Mouse (Mus musculus) lung, adult 2 months (tissue): ENCODE measurements around the gene Wdr35.

Source experiments
- CTCF ChIP-seq: fragments of 200-500 bp; IDR thresholded peaks from 2 replicates; pipeline ENCODE4 v1.5.1; 2011; ENCODE audit warnings: mild to moderate bottlenecking, low read length, control low read depth; ENCODE audit not compliant: insufficient read depth
- POLR2A ChIP-seq: fragments of 200-500 bp; IDR thresholded peaks from 2 replicates; pipeline ENCODE4 v1.6.1; 2011; ENCODE audit warnings: low read depth, mild to moderate bottlenecking, control low read depth, low read length, borderline replicate concordance; ENCODE audit errors: extremely low read depth

DNA sequence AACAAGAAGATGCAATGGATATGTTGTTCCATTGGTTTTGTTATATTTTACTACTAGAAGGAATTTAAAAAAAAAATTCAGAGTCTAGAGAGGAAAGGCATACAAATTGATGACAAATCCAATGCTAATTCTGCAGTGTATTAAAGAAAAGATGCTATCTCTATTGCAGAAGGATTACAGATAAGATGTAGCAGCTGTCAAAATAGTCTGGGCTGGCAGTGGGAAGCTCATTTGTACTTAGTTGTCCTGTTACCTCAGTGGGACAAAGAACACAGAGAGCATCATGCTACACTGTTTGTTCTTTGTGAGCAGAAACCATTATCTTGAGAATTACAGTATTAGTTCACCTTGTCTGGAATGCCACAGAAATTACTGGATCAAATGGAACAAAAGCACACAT is 53.2 kb downstream of the Wdr35 start:
- TF ChIP-seq POLR2A: no peak
- TF ChIP-seq CTCF: no peak
